Mouse (Mus musculus) embryonic stem cell, embryonic (primary cell): ENCODE results near the gene Hist1h2ai.

Source experiments
- CTCF ChIA-PET, 4 experiments: fragments of 300-600 bp in 2 of 4; fragments of 350-600 bp in 2 of 4; sonication (Branson Sonifier 250); formaldehyde crosslinking; loops; one replicate each; lab custom pipeline; 2022; ENCODE audit warnings: inconsistent platforms in 2 of 4; lab: Charles Lee
- POLR2A ChIA-PET, 4 experiments: fragments of 300-600 bp in 2 of 4; fragments of 350-600 bp in 2 of 4; sonication (Branson Sonifier 250); formaldehyde crosslinking; loops; one replicate each; lab custom pipeline; 2022; ENCODE audit warnings: antibody characterized with exemption in 4 of 4, inconsistent platforms in 1 of 4; lab: Charles Lee

Gene Hist1h2ai

GRCm38 (mm10) chr13:21715864-21716539 is at the start of gene Hist1h2ai, which contains the start of gene Hist1h2bl:
TSS of gene Hist1h2ai (plus strand) at chr13:21716422.
TSS of gene Hist1h2bl (minus strand) at chr13:21716143.
- ChIA-PET CTCF (interaction anchor here in 2 of 4 experiments (0.8 to 1.3 kb wide), 3 partner anchors 17 to 320 kb away, joined by 3 to 5 read pairs (median 3); partner anchors contain the start of genes Hist1h2ah (in 1 of the 2), Hist1h2bk (in 1 of the 2) and Hist1h4j (in 1 of the 2)), POLR2A (interaction anchor here (0.5 to 8.5 kb wide), 70 partner anchors 8 to 1968 kb away, joined by 3 to 241 read pairs (median 7); partner anchors contain the start of genes Hist1h1b (in 4 of the 4), Hist1h2ak (in 4 of the 4), Hist1h2an (in 4 of the 4) and Hist1h2bn (in 4 of the 4))

- ChIA-PET POLR2A (no interaction called here), CTCF (no interaction called here)
These were observed 38.9 kb upstream of the Hist1h2ai start, which contains the start of gene Olfr1360 for GRCm38 (mm10) chr13:21677305-21677704. TSS of gene Olfr1360 (minus strand) at chr13:21677405.

- POLR2A ChIA-PET: interaction anchor here in 1 of 4 experiments (0.6 to 0.7 kb wide), 2 partner anchors 13 to 297 kb away, joined by 3 read pairs; no protein-coding TSS in a partner anchor
These were observed 18.4 kb upstream of the Hist1h2ai start, which contains the start of gene Olfr1359 for GRCm38 (mm10) chr13:21697811-21698210. TSS of gene Olfr1359 (plus strand) at chr13:21698111.

GRCm38 (mm10) chr13:21706669-21707068 is 9.6 kb upstream of the Hist1h2ai start:
- POLR2A ChIA-PET: interaction anchor here in 1 of 4 experiments (1.4 to 1.7 kb wide), 3 partner anchors 10 to 176 kb away, joined by 5 to 9 read pairs (median 5); partner anchors contain the start of genes Hist1h2ai, Hist1h2an, Hist1h2bl and Hist1h2bp
- CTCF ChIA-PET: no interaction called here

More at GRCm38 (mm10) chr13:21697811-21698210, 18.4 kb upstream of the Hist1h2ai start, which contains the start of gene Olfr1359:
- CTCF ChIA-PET: no interaction called here

DNA sequence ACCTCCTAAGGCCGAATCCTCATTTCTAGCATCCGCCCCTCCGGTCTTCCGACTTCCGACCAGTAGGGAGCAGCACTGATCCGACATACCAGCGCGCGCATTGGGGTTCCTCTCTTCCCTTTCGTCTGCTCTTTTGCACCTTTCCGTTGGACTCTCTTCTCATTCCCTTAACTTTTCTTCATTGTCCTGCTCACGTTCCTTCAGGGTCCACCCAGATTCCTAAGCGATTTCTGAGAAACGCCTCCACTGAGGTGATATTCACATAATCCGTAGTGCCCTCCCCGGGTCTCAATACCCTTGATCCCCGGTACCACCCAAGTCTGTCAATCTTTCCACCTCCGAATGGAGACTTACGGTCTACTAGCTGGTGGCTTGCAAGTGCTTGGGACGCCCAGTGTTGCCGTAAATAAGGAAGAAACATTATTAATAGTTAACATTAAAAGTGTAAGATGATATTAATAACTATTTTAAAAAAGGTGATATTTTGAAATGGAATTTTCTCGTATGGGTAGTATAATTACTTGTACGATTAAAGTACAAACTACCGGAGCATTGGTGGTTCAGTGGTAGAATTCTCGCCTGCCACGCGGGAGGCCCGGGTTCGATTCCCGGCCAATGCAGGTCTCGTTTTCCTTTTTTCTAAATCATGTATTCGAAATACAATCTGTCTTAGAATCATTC is 6.1 kb upstream of the Hist1h2ai start:
- ChIA-PET POLR2A (interaction anchor here in 3 of 4 experiments (0.6 to 2.5 kb wide), 31 partner anchors 11 to 1824 kb away, joined by 3 to 20 read pairs (median 4); partner anchors contain the start of genes Hist1h2ak (in 3 of the 3), Hist1h2an (in 3 of the 3), Hist1h2bm (in 3 of the 3) and Hist1h2bn (in 3 of the 3)), CTCF (interaction anchor here in 1 of 4 experiments (0.6 kb wide), 1 partner anchor 13 kb away, joined by 6 read pairs; no protein-coding TSS in a partner anchor)

GRCm38 (mm10) chr13:21710821-21711525 is 5.2 kb upstream of the Hist1h2ai start:
- ChIA-PET POLR2A (interaction anchor here (0.6 to 2.5 kb wide), 34 partner anchors 10 to 1823 kb away, joined by 3 to 20 read pairs (median 4); partner anchors contain the start of genes Hist1h2ak (in 3 of the 4), Hist1h2an (in 3 of the 4), Hist1h2bm (in 3 of the 4) and Hist1h2bn (in 3 of the 4)), CTCF (interaction anchor here in 2 of 4 experiments (0.6 to 0.7 kb wide), 2 partner anchors 14 to 268 kb away, joined by 3 to 6 read pairs; no protein-coding TSS in a partner anchor)

- ChIA-PET CTCF (no interaction called here), POLR2A (interaction anchor here in 3 of 4 experiments (1.0 to 2.5 kb wide), 17 partner anchors 9 to 478 kb away, joined by 3 to 20 read pairs (median 6); partner anchors contain the start of genes Hist1h2ak (in 2 of the 3), Hist1h2an (in 2 of the 3), Hist1h2bn (in 2 of the 3) and Hist1h2bp (in 2 of the 3))
These were observed 4.5 kb upstream of the Hist1h2ai start for GRCm38 (mm10) chr13:21711698-21712097.

GRCm38 (mm10) chr13:21714725-21715124 is 1.5 kb upstream of the Hist1h2ai start:
- ChIA-PET POLR2A (interaction anchor here in 3 of 4 experiments (1.2 to 8.5 kb wide), 20 partner anchors 12 to 327 kb away, joined by 3 to 241 read pairs (median 40); partner anchors contain the start of genes Hist1h1b (in 3 of the 3), Hist1h2an (in 3 of the 3), Hist1h2bp (in 3 of the 3) and Hist1h4k (in 3 of the 3)), CTCF (interaction anchor here in 1 of 4 experiments (0.7 to 1.3 kb wide), 2 partner anchors 19 to 321 kb away, joined by 3 to 5 read pairs; partner anchors contain the start of genes Hist1h2ah and Hist1h2bk)

GRCm38 (mm10) chr13:21715131-21715863 is 925 bp upstream of the Hist1h2ai start:
- CTCF ChIA-PET: interaction anchor here in 2 of 4 experiments (0.7 to 1.3 kb wide), 3 partner anchors 19 to 320 kb away, joined by 3 to 5 read pairs (median 3); partner anchors contain the start of genes Hist1h2ah (in 1 of the 2), Hist1h2bk (in 1 of the 2) and Hist1h4j (in 1 of the 2)
- POLR2A ChIA-PET: interaction anchor here (0.5 to 8.5 kb wide), 42 partner anchors 8 to 1856 kb away, joined by 3 to 241 read pairs (median 14); partner anchors contain the start of genes Hist1h4j (in 4 of the 4), Hist1h1b (in 3 of the 4), Hist1h2ag (in 3 of the 4) and Hist1h2ak (in 3 of the 4)

GRCm38 (mm10) chr13:21716540-21717391 is 544 bp downstream of the Hist1h2ai start:
- CTCF ChIA-PET: interaction anchor here in 2 of 4 experiments (0.6 to 1.0 kb wide), 2 partner anchors 17 to 331 kb away, joined by 3 to 5 read pairs; no protein-coding TSS in a partner anchor
- POLR2A ChIA-PET: interaction anchor here (0.5 to 8.5 kb wide), 86 partner anchors 8 to 1968 kb away, joined by 3 to 241 read pairs (median 7); partner anchors contain the start of genes Hist1h1b (in 4 of the 4), Hist1h2ak (in 4 of the 4), Hist1h2an (in 4 of the 4) and Hist1h2bn (in 4 of the 4)

DNA sequence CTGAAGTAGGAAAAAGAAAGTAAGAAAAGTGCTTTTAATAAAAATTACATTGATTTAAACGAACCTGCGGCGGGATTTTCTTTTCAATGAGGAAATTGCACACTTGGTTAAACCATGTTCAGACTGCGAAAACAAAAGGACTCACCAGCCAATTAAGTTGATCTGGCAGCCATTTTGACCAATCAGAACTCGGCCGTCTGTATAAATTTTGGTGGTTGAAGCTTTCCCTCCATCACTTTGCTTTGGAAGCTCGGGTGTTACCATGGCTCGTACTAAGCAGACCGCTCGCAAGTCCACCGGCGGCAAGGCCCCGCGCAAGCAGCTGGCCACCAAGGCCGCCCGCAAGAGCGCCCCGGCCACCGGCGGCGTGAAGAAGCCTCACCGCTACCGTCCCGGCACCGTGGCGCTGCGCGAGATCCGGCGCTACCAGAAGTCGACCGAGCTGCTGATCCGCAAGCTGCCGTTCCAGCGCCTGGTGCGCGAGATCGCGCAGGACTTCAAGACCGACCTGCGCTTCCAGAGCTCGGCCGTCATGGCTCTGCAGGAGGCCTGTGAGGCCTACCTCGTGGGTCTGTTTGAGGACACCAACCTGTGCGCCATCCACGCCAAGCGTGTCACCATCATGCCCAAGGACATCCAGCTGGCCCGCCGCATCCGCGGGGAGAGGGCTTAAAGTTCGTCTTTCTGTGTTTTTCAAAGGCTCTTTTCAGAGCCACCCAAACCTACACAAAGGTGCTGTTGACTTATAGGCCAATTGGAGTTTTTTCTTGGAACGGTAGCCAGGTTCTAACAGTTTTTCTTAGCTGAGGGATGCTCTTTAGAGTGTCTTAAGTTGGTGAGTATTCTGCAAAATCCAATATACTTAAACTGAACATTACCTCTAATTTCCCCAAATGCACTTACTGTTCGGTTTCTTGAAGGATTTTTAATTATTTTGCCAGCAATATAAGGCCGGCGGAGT is 1.5 kb downstream of the Hist1h2ai start, which contains the start of gene Hist1h3h:
Gene Hist1h3h, plus strand, starts transcription at position 263 of the 961 bp plus-strand sequence.
- ChIA-PET POLR2A (interaction anchor here (0.6 to 8.5 kb wide), 87 partner anchors 9 to 1967 kb away, joined by 3 to 241 read pairs (median 7); partner anchors contain the start of genes Hist1h1b (in 4 of the 4), Hist1h2ah (in 4 of the 4), Hist1h2ak (in 4 of the 4) and Hist1h2an (in 4 of the 4)), CTCF (interaction anchor here in 2 of 4 experiments (0.6 to 1.3 kb wide), 2 partner anchors 16 to 330 kb away, joined by 3 to 5 read pairs; no protein-coding TSS in a partner anchor)

DNA sequence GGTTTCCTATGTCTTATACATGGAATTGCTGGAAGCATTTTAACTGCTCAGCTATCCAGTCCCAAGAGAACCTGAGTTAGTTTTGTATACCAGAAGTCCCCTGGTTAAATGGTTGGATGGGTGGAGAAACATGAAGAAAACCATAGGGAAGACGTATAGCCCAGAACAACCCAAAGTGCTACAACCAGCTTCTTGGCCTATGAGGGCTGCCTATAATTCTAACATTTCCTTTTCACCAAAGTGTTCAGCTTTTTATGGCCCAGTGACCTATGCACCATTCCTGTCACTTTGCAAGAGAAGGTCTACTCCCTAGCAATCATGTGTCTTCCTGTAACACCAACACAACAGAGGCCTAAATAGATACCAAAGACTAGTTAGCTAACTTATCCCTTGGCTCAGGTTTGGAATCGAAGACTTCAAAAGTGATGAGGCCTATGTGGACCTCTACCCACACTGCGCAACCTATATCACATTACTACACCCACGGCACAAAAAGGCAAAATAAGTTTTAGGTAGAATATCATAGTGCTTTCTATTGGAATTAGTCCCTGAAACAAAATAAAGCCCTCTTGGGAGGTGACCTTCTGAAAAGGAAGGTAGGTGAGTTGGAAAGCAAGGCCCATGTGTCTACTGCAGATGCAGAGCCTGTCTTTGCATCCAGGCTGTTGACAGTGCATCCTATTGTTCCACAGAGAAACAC is 2.3 kb downstream of the Hist1h2ai start:
- CTCF ChIA-PET: interaction anchor here in 1 of 4 experiments (0.8 to 1.3 kb wide), 2 partner anchors 13 to 15 kb away, joined by 3 to 5 read pairs; no protein-coding TSS in a partner anchor

More for the DNA sequence above, 2.3 kb downstream of the Hist1h2ai start:
- POLR2A ChIA-PET: interaction anchor here (0.5 to 8.5 kb wide), 55 partner anchors 8 to 1342 kb away, joined by 3 to 241 read pairs (median 9); partner anchors contain the start of genes Hist1h1b (in 4 of the 4), Hist1h2ah (in 4 of the 4), Hist1h2ak (in 4 of the 4) and Hist1h2an (in 4 of the 4)
